Mouse (Mus musculus) megakaryocyte, embryonic 14.5 days (primary cell): Measurements from ENCODE around the gene Tom1.

Experiments
- FLI1 ChIP-seq: IDR thresholded peaks from 2 replicates; pipeline ENCODE4 v1.6.1; 2012; ENCODE audit warnings: low read length, inconsistent platforms, mixed read lengths
- GATA1 ChIP-seq: IDR thresholded peaks from 3 replicates; pipeline ENCODE4 v1.6.1; 2012; ENCODE audit warnings: mixed read lengths, low read length, inconsistent platforms, borderline replicate concordance

GRCm38 (mm10) chr8:75078215-75078614 is 44.7 kb downstream of the Tom1 start:
- TF ChIP-seq GATA1 (no peak), FLI1 (no peak)
